Mouse (Mus musculus): ENCODE data around the gene Fahd1. TPM values are rescaled to one million over a fixed set of nuclear protein-coding genes. Genes with fewer than 3 reads are reported as not detected.

Gene Fahd1
- polyA plus RNA-seq, 1 experiment from 2014 or later, result 34.5 TPM

GRCm38 (mm10) chr17:24892785-24893184 lies 42.6 kb upstream of the Fahd1 start:
- 91% methylated on average over 12 of the region's 12 CpGs for WGBS

GRCm38 (mm10) chr17:24891321-24891720 lies 41.2 kb upstream of the Fahd1 start:
- H3K4me3 ChIP-seq (replicated peaks), result no peak overlapping the region
- H3K9me3 ChIP-seq, result no peaks in the 10 kb centered on the region
- peaks cover 30% of the 10 kb centered on the region for H3K4me1 ChIP-seq
- no peaks in the 10 kb centered on the region for H3K27me3 ChIP-seq (replicated peaks)
- H3K4me2 ChIP-seq, result no peak overlapping the region
- no peak for ATAC-seq (ENCODE audit: insufficient read depth, low FRiP score, low read depth)
- H3K9ac ChIP-seq, result no peak overlapping the region
- peaks cover 33% of the 10 kb centered on the region for H3K36me3 ChIP-seq
- WGBS, result 82% methylated on average over 13 of the region's 13 CpGs
- no peak overlapping the region for H3K27ac ChIP-seq

More at GRCm38 (mm10) chr17:24892785-24893184, 42.6 kb upstream of the Fahd1 start:
- Histone ChIP-seq H3K9me3 (no peaks in the 10 kb centered on the region), H3K4me3 (replicated peaks) (no peak overlapping the region), H3K4me1 (peaks cover 31% of the 10 kb centered on the region), H3K36me3 (peaks cover 35% of the 10 kb centered on the region), H3K4me2 (no peak overlapping the region), H3K27ac (no peak overlapping the region), H3K27me3 (replicated peaks) (no peaks in the 10 kb centered on the region), H3K9ac (no peak overlapping the region)
- no peak for ATAC-seq (ENCODE audit: insufficient read depth, low FRiP score, low read depth)

- Histone ChIP-seq H3K27me3 (replicated peaks) (no peaks in the 10 kb centered on the region), H3K36me3 (peaks cover 33% of the 10 kb centered on the region), H3K9ac (no peak overlapping the region), H3K4me1 (peaks cover 27% of the 10 kb centered on the region), H3K4me3 (replicated peaks) (no peak overlapping the region), H3K27ac (no peak overlapping the region), H3K9me3 (no peaks in the 10 kb centered on the region), H3K4me2 (no peak overlapping the region)
- no peak for ATAC-seq (ENCODE audit: insufficient read depth, low FRiP score, low read depth)
- WGBS, result 80% methylated on average over 19 of the region's 19 CpGs
These were observed 40.3 kb upstream of the Fahd1 start for GRCm38 (mm10) chr17:24890151-24891092.

- WGBS, result 86% methylated on average over 3 of the region's 3 CpGs
These were observed 38.7 kb upstream of the Fahd1 start for GRCm38 (mm10) chr17:24888862-24889261.

GRCm38 (mm10) chr17:24887291-24888080 lies 37.3 kb upstream of the Fahd1 start:
- H3K9ac ChIP-seq, result peak overlapping the region; percentile 83
- H3K27ac ChIP-seq, result no peak overlapping the region
- ATAC-seq (ENCODE audit: insufficient read depth, low FRiP score, low read depth), result no peak
- H3K4me2 ChIP-seq, result peak overlapping the region; percentile 81
- H3K27me3 ChIP-seq (replicated peaks), result no peaks in the 10 kb centered on the region
- H3K9me3 ChIP-seq, result no peaks in the 10 kb centered on the region
- peaks cover 24% of the 10 kb centered on the region for H3K4me1 ChIP-seq
- H3K36me3 ChIP-seq, result peaks cover 31% of the 10 kb centered on the region
- WGBS, result 59% methylated on average over 18 of the region's 18 CpGs
- peak overlapping the region; percentile 88 for H3K4me3 ChIP-seq (replicated peaks)

More at GRCm38 (mm10) chr17:24888862-24889261, 38.7 kb upstream of the Fahd1 start:
- H3K4me3 ChIP-seq (replicated peaks), result no peak overlapping the region
- H3K27me3 ChIP-seq (replicated peaks), result no peaks in the 10 kb centered on the region
- no peak overlapping the region for H3K9ac ChIP-seq
- H3K9me3 ChIP-seq, result no peaks in the 10 kb centered on the region
- H3K36me3 ChIP-seq, result peaks cover 33% of the 10 kb centered on the region
- ATAC-seq (ENCODE audit: insufficient read depth, low FRiP score, low read depth), result no peak
- peaks cover 28% of the 10 kb centered on the region for H3K4me1 ChIP-seq
- H3K4me2 ChIP-seq, result no peak overlapping the region
- no peak overlapping the region for H3K27ac ChIP-seq

GRCm38 (mm10) chr17:24886932-24887271 lies 36.7 kb upstream of the Fahd1 start:
- peak; percentile 5; the same call in 1 of the 2 replicates for ATAC-seq (ENCODE audit: insufficient read depth, low FRiP score, low read depth)
- H3K4me3 ChIP-seq (replicated peaks), result peak overlapping the region; percentile 88
- peak overlapping the region; percentile 81 for H3K4me2 ChIP-seq
- H3K9ac ChIP-seq, result peak overlapping the region; percentile 83
- no peaks in the 10 kb centered on the region for H3K9me3 ChIP-seq
- no peaks in the 10 kb centered on the region for H3K27me3 ChIP-seq (replicated peaks)
- peak overlapping the region; percentile 65 for H3K27ac ChIP-seq
- H3K36me3 ChIP-seq, result peaks cover 26% of the 10 kb centered on the region
- H3K4me1 ChIP-seq, result peaks cover 24% of the 10 kb centered on the region
- WGBS, result under 1% methylated on average over 18 of the region's 18 CpGs

- Histone ChIP-seq H3K4me2 (peak within 1 kb of the TSS; percentile 88), H3K27ac (peak within 1 kb of the TSS; percentile 65), H3K4me1 (peaks cover 24% of the 10 kb centered on the region), H3K9ac (peak within 1 kb of the TSS; percentile 83), H3K4me3 (replicated peaks) (peak within 1 kb of the TSS; percentile 94), H3K9me3 (no peaks in the 10 kb centered on the region), H3K27me3 (replicated peaks) (no peaks in the 10 kb centered on the region), H3K36me3 (peaks cover 21% of the 10 kb centered on the region)
- under 1% methylated on average over 69 of the region's 69 CpGs for WGBS
- peak; percentile 95 for ATAC-seq (ENCODE audit: insufficient read depth, low FRiP score, low read depth)
These were observed 36.2 kb upstream of the Fahd1 start, which contains the start of the genes Nubp2 and Spsb3 for GRCm38 (mm10) chr17:24886134-24886931. Gene Nubp2 (minus strand): TSS chr17:24886349. Gene Spsb3 (plus strand): TSS chr17:24886643.

GRCm38 (mm10) chr17:24885356-24886133 lies 35.4 kb upstream of the Fahd1 start:
- Histone ChIP-seq H3K9ac (peak overlapping the region; percentile 68), H3K4me1 (peaks cover 24% of the 10 kb centered on the region), H3K36me3 (0 out of 2 replicates have a peak, but pooled peaks cover 14% of the 10 kb centered on the region), H3K27me3 (replicated peaks) (no peaks in the 10 kb centered on the region), H3K27ac (no peak overlapping the region), H3K9me3 (no peaks in the 10 kb centered on the region), H3K4me3 (replicated peaks) (peak overlapping the region; percentile 94), H3K4me2 (peak overlapping the region; percentile 88)
- 23% methylated on average over 22 of the region's 22 CpGs for WGBS
- no peak for ATAC-seq (ENCODE audit: insufficient read depth, low FRiP score, low read depth)

GRCm38 (mm10) chr17:24884391-24884790 lies 34.2 kb upstream of the Fahd1 start:
- ATAC-seq (ENCODE audit: insufficient read depth, low FRiP score, low read depth), result no peak
- 81% methylated on average over 6 of the region's 6 CpGs for WGBS
- H3K27ac ChIP-seq, result no peak overlapping the region

GRCm38 (mm10) chr17:24881738-24882440 lies 31.7 kb upstream of the Fahd1 start:
- WGBS, result 45% methylated on average over 7 of the region's 7 CpGs
- 0 out of 2 replicates have a peak, but pooled peaks cover 5% of the 10 kb centered on the region for H3K36me3 ChIP-seq
- no peak overlapping the region for H3K27ac ChIP-seq
- H3K4me3 ChIP-seq (replicated peaks), result no peak overlapping the region
- H3K4me2 ChIP-seq, result no peak overlapping the region
- peaks cover 11% of the 10 kb centered on the region for H3K4me1 ChIP-seq
- no peak for ATAC-seq (ENCODE audit: insufficient read depth, low FRiP score, low read depth)
- H3K9me3 ChIP-seq, result no peaks in the 10 kb centered on the region
- H3K9ac ChIP-seq, result no peak overlapping the region
- no peaks in the 10 kb centered on the region for H3K27me3 ChIP-seq (replicated peaks)

More at GRCm38 (mm10) chr17:24884391-24884790, 34.2 kb upstream of the Fahd1 start:
- Histone ChIP-seq H3K36me3 (0 out of 2 replicates have a peak, but pooled peaks cover 11% of the 10 kb centered on the region), H3K4me1 (peaks cover 24% of the 10 kb centered on the region), H3K27me3 (replicated peaks) (no peaks in the 10 kb centered on the region), H3K4me2 (no peak overlapping the region), H3K9ac (no peak overlapping the region), H3K9me3 (no peaks in the 10 kb centered on the region), H3K4me3 (replicated peaks) (no peak overlapping the region)
